Mouse (Mus musculus): Measurements from ENCODE around the gene Hist1h1c. TPM values are rescaled to one million over a fixed set of nuclear protein-coding genes. Genes with fewer than 3 reads are reported as not detected.

The Hist1h1c gene
- polyA plus RNA-seq, 1 experiment from 2014 or later: 21.4 TPM

Small RNA genes lying within 50 kb of the gene (microRNA-seq; reads per million reads assigned to microRNA genes)
- gene Gm44314 (not detected), gene Gm44484 (not detected)

Other genes starting within 250 kb of the Hist1h1c start
- 1.8 and 1.9 TPM in 2 replicates for gene Btn2a2, start 250.0 kb upstream of the Hist1h1c start, polyA plus RNA-seq (2016; fragmentation: Nextera tagmentation; extraction: Ambion mirVana)
- gene Hist1h4h, start 207.8 kb upstream of the Hist1h1c start, polyA plus RNA-seq (2016; fragmentation: Nextera tagmentation; extraction: Ambion mirVana): 6.0 and 9.0 TPM in 2 replicates
- gene Hist1h2af, start 204.9 kb upstream of the Hist1h1c start, polyA plus RNA-seq (2016; fragmentation: Nextera tagmentation; extraction: Ambion mirVana): 9.8 and 16.3 TPM in 2 replicates
- 10.5 and 17.3 TPM in 2 replicates for gene Hist1h3g, start 203.4 kb upstream of the Hist1h1c start, polyA plus RNA-seq (2016; fragmentation: Nextera tagmentation; extraction: Ambion mirVana)
- gene Hist1h2bh, start 195.4 kb upstream of the Hist1h1c start, polyA plus RNA-seq (2016; fragmentation: Nextera tagmentation; extraction: Ambion mirVana): 1.4 TPM in 2 replicates
- 2.1 and 3.2 TPM in 2 replicates for gene Hist1h3f, start 194.8 kb upstream of the Hist1h1c start, polyA plus RNA-seq (2016; fragmentation: Nextera tagmentation; extraction: Ambion mirVana)
- 2.7 and 3.6 TPM in 2 replicates for gene Hist1h4f, start 187.2 kb upstream of the Hist1h1c start, polyA plus RNA-seq (2016; fragmentation: Nextera tagmentation; extraction: Ambion mirVana)
- 0.58 and 0.80 TPM in 2 replicates for gene Hist1h1d, start 185.5 kb upstream of the Hist1h1c start, polyA plus RNA-seq (2016; fragmentation: Nextera tagmentation; extraction: Ambion mirVana)
- gene Hist1h3e, start 176.4 kb upstream of the Hist1h1c start, polyA plus RNA-seq (2016; fragmentation: Nextera tagmentation; extraction: Ambion mirVana): 11.1 and 12.8 TPM in 2 replicates
- gene Hist1h2ae, start 167.6 kb upstream of the Hist1h1c start, polyA plus RNA-seq (2016; fragmentation: Nextera tagmentation; extraction: Ambion mirVana): 153 and 213 TPM in 2 replicates
- gene Hist1h2bg, start 167.4 kb upstream of the Hist1h1c start, polyA plus RNA-seq (2016; fragmentation: Nextera tagmentation; extraction: Ambion mirVana): 16.5 and 25.4 TPM in 2 replicates
- 12.5 and 21.2 TPM in 2 replicates for gene Hist1h2bf, start 164.6 kb upstream of the Hist1h1c start, polyA plus RNA-seq (2016; fragmentation: Nextera tagmentation; extraction: Ambion mirVana)
- 1.9 and 2.7 TPM in 2 replicates for gene Hist1h2ad, start 164.4 kb upstream of the Hist1h1c start, polyA plus RNA-seq (2016; fragmentation: Nextera tagmentation; extraction: Ambion mirVana)
- gene Hist1h3d, start 163.0 kb upstream of the Hist1h1c start, polyA plus RNA-seq (2016; fragmentation: Nextera tagmentation; extraction: Ambion mirVana): 9.5 and 11.3 TPM in 2 replicates
- gene Hist1h4d, start 157.2 kb upstream of the Hist1h1c start, polyA plus RNA-seq (2016; fragmentation: Nextera tagmentation; extraction: Ambion mirVana): 139 and 158 TPM in 2 replicates
- gene Hist1h2be, start 117.7 kb upstream of the Hist1h1c start, polyA plus RNA-seq (2016; fragmentation: Nextera tagmentation; extraction: Ambion mirVana): 2.2 and 3.7 TPM in 2 replicates
- 24.6 and 30.8 TPM in 2 replicates for gene Hist1h1e, start 116.2 kb upstream of the Hist1h1c start, polyA plus RNA-seq (2016; fragmentation: Nextera tagmentation; extraction: Ambion mirVana)
- gene Hist1h2ac, start 54.9 kb upstream of the Hist1h1c start, polyA plus RNA-seq (2016; fragmentation: Nextera tagmentation; extraction: Ambion mirVana): 1.1 and 1.3 TPM in 2 replicates
- 29.3 and 33.7 TPM in 2 replicates for gene Hist1h2bc, start 54.6 kb upstream of the Hist1h1c start, polyA plus RNA-seq (2016; fragmentation: Nextera tagmentation; extraction: Ambion mirVana)
- not detected in 2 replicates for gene Hist1h1t, start 43.0 kb upstream of the Hist1h1c start, polyA plus RNA-seq (2016; fragmentation: Nextera tagmentation; extraction: Ambion mirVana)
- gene Hist1h4c, start 40.4 kb upstream of the Hist1h1c start, polyA plus RNA-seq (2016; fragmentation: Nextera tagmentation; extraction: Ambion mirVana): 13.4 and 18.4 TPM in 2 replicates
- gene Hfe, start 28.0 kb upstream of the Hist1h1c start, polyA plus RNA-seq (2016; fragmentation: Nextera tagmentation; extraction: Ambion mirVana): 3.8 and 4.2 TPM in 2 replicates
- gene Hist1h3c, start 6.8 kb downstream of the Hist1h1c start, polyA plus RNA-seq (2016; fragmentation: Nextera tagmentation; extraction: Ambion mirVana): 20.7 and 22.1 TPM in 2 replicates
- 6.3 and 6.7 TPM in 2 replicates for gene Hist1h2bb, start 7.9 kb downstream of the Hist1h1c start, polyA plus RNA-seq (2016; fragmentation: Nextera tagmentation; extraction: Ambion mirVana)
- 77.8 and 92.9 TPM in 2 replicates for gene Hist1h2ab, start 12.3 kb downstream of the Hist1h1c start, polyA plus RNA-seq (2016; fragmentation: Nextera tagmentation; extraction: Ambion mirVana)
- 17.7 and 30.1 TPM in 2 replicates for gene Hist1h3b, start 13.5 kb downstream of the Hist1h1c start, polyA plus RNA-seq (2016; fragmentation: Nextera tagmentation; extraction: Ambion mirVana)
- gene Hist1h4b, start 18.2 kb downstream of the Hist1h1c start, polyA plus RNA-seq (2016; fragmentation: Nextera tagmentation; extraction: Ambion mirVana): 9.1 and 10.7 TPM in 2 replicates
- gene Hist1h4a, start 22.4 kb downstream of the Hist1h1c start, polyA plus RNA-seq (2016; fragmentation: Nextera tagmentation; extraction: Ambion mirVana): 1.2 and 1.4 TPM in 2 replicates
- 11.9 and 12.8 TPM in 2 replicates for gene Hist1h3a, start 23.6 kb downstream of the Hist1h1c start, polyA plus RNA-seq (2016; fragmentation: Nextera tagmentation; extraction: Ambion mirVana)
- 6.3 and 7.4 TPM in 2 replicates for gene Hist1h1a, start 24.9 kb downstream of the Hist1h1c start, polyA plus RNA-seq (2016; fragmentation: Nextera tagmentation; extraction: Ambion mirVana)
- 0.16 TPM in 1 of 2 replicates, not detected in the other for gene Trim38, start 31.1 kb downstream of the Hist1h1c start, polyA plus RNA-seq (2016; fragmentation: Nextera tagmentation; extraction: Ambion mirVana)
- not detected in 2 replicates for gene Slc17a2, start 68.2 kb downstream of the Hist1h1c start, polyA plus RNA-seq (2016; fragmentation: Nextera tagmentation; extraction: Ambion mirVana)
- 0.06 TPM in 1 of 2 replicates, not detected in the other for gene Slc17a3, start 100.6 kb downstream of the Hist1h1c start, polyA plus RNA-seq (2016; fragmentation: Nextera tagmentation; extraction: Ambion mirVana)
- not detected in 2 replicates for gene Slc17a1, start 128.9 kb downstream of the Hist1h1c start, polyA plus RNA-seq (2016; fragmentation: Nextera tagmentation; extraction: Ambion mirVana)
- not detected in 2 replicates for gene Slc17a4, start 176.2 kb downstream of the Hist1h1c start, polyA plus RNA-seq (2016; fragmentation: Nextera tagmentation; extraction: Ambion mirVana)
- gene Hist1h2ba, start 195.3 kb downstream of the Hist1h1c start, polyA plus RNA-seq (2016; fragmentation: Nextera tagmentation; extraction: Ambion mirVana): not detected in 2 replicates
- not detected in 2 replicates for gene Hist1h2aa, start 195.7 kb downstream of the Hist1h1c start, polyA plus RNA-seq (2016; fragmentation: Nextera tagmentation; extraction: Ambion mirVana)

Data from limb, embryonic 12.5 days (tissue).